In genomic region chr7:127776878-127777473, GRCm38 (mm10) we compare ENCODE assay signal across 8 mouse cellular contexts. TPM values are rescaled to one million over a fixed set of nuclear protein-coding genes. Genes with fewer than 3 reads are reported as not detected.
DNase-seq lines count a peak whose midpoint lies in the region; ATAC-seq and TF ChIP-seq lines count a peak whose summit lies in the region.

No protein-coding gene starts in this region.

- no peaks in the 10 kb centered on the region for H3K27me3 ChIP-seq in forebrain, embryonic 16.5 days (replicated peaks; ENCODE audit: control insufficient read depth, insufficient read depth, low read length)
- no peaks in the 10 kb centered on the region for H3K27me3 ChIP-seq in lung, embryonic 15.5 days

- peak overlapping the region; percentile 94 for H3K27ac ChIP-seq in ES-E14 (ENCODE audit: insufficient read depth, low read depth, low read length, poor library complexity, severe bottlenecking)
- peak overlapping the region; percentile 98 for H3K27ac ChIP-seq in forebrain, embryonic 16.5 days (ENCODE audit: low read length)
- H3K27ac ChIP-seq in lung, embryonic 15.5 days: peak overlapping the region; percentile 99

- 0% methylated on average over 48 of the region's 70 CpGs for WGBS in forebrain, embryonic 16.5 days
- WGBS in lung, embryonic 15.5 days: under 1% methylated on average over 70 of the region's 70 CpGs

- H3K9ac ChIP-seq in ES-E14 (ENCODE audit: insufficient read depth, low read depth, low read length, poor library complexity, severe bottlenecking): peak overlapping the region; percentile 97
- H3K9ac ChIP-seq in forebrain, embryonic 16.5 days (replicated peaks; ENCODE audit: low read depth, low read length): peak overlapping the region; percentile 82
- H3K9ac ChIP-seq in lung, embryonic 15.5 days: peak overlapping the region; percentile 90

- peak overlapping the region; percentile 84 to 98 for H3K4me3 ChIP-seq in ES-E14 (ENCODE audit: insufficient read depth in 1 of 2, low read depth in 1 of 2, low read length in 2 of 2, poor library complexity in 1 of 2, severe bottlenecking in 1 of 2)
- peak overlapping the region; percentile 84 for H3K4me3 ChIP-seq in forebrain, embryonic 16.5 days (replicated peaks; ENCODE audit: low read length)
- H3K4me3 ChIP-seq in lung, embryonic 15.5 days: peak overlapping the region; percentile 93

- no peaks in the 10 kb centered on the region for H3K9me3 ChIP-seq in ES-E14 (ENCODE audit: control insufficient read depth, insufficient read depth, low read depth, low read length)
- H3K9me3 ChIP-seq in forebrain, embryonic 16.5 days (ENCODE audit: control insufficient read depth, low read length): no peaks in the 10 kb centered on the region
- no peaks in the 10 kb centered on the region for H3K9me3 ChIP-seq in lung, embryonic 15.5 days

- H3K4me2 ChIP-seq in forebrain, embryonic 16.5 days (ENCODE audit: low read length): peak overlapping the region; percentile 64
- H3K4me2 ChIP-seq in lung, embryonic 15.5 days: peak overlapping the region; percentile 74

- in situ Hi-C loops in ES-E14 (cut with MboI; ENCODE audit: low sequenced_read_pairs in 2 of 2, unreplicated experiment in 2 of 2): no loop called here

- H3K4me1 ChIP-seq in ES-E14 (ENCODE audit: control insufficient read depth in 2 of 2, insufficient read depth in 2 of 2, low read length in 2 of 2, poor library complexity in 1 of 2): peaks cover 0 to 3% of the 10 kb centered on the region in 2 experiments; a peak in 2 of 4 replicates
- H3K4me1 ChIP-seq in forebrain, embryonic 16.5 days (replicated peaks; ENCODE audit: control insufficient read depth, insufficient read depth, low read length): peaks cover 14% of the 10 kb centered on the region
- H3K4me1 ChIP-seq in lung, embryonic 15.5 days: peaks cover 14% of the 10 kb centered on the region

- DNase-seq in ES-E14 (ENCODE audit: low read depth, low spot score): peak; percentile 93
- peak; percentile 97 for DNase-seq in cerebellum, adult 11-12 months
- peak; percentile 97 for DNase-seq in heart, postnatal 4 days
- DNase-seq in layer of hippocampus, adult 8-10 months (ENCODE audit: low spot score in 2 of 2): peak; percentile 93 to 96
- DNase-seq in ovary, adult 18-20 months (ENCODE audit: low spot score): peak; percentile 92
- DNase-seq in thymus, postnatal 0 days (ENCODE audit: low spot score): peak; percentile 97

- peaks cover 19% of the 10 kb centered on the region for H3K36me3 ChIP-seq in ES-E14 (ENCODE audit: control insufficient read depth, insufficient read depth, low read length, poor library complexity, severe bottlenecking)
- peaks cover 13% of the 10 kb centered on the region for H3K36me3 ChIP-seq in forebrain, embryonic 16.5 days (ENCODE audit: control insufficient read depth, insufficient read depth)
- peaks cover 29% of the 10 kb centered on the region for H3K36me3 ChIP-seq in lung, embryonic 15.5 days

- peak; percentile 93 for ATAC-seq in forebrain, embryonic 16.5 days
- ATAC-seq in lung, embryonic 15.5 days (ENCODE audit: borderline replicate concordance, extremely low read depth, low FRiP score, low TSS enrichment): peak; percentile 92

TF ChIP-seq in ES-E14, 5 proteins besides CTCF, POLR2A, EP300 and RAD21:
- TF ChIP-seq MAFK (IDR thresholded peaks at IDR 0.05; ENCODE audit: insufficient read depth, low read depth, low read length) (no peak), HCFC1 (IDR thresholded peaks at IDR 0.05; ENCODE audit: borderline replicate concordance, insufficient read depth, low read length) (peak; percentile 70), ZNF384 (IDR thresholded peaks at IDR 0.05; ENCODE audit: low read depth, low read length) (no peak), CHD2 (IDR thresholded peaks at IDR 0.05; ENCODE audit: low read depth, low read length) (peak; percentile 30; the same call in 1 of the 2 replicates), ZC3H11A (IDR thresholded peaks at IDR 0.05; ENCODE audit: borderline replicate concordance, low read depth, low read length) (peak; percentile 100)

RNA-seq across cellular contexts. Expression of gene Setd1a, which starts 0.5 kb away (rescaled TPM):
- total RNA-seq in ES-E14 (2012; rRNA removed): 22.6 and 24.4 TPM in 2 replicates
- 19.8 and 20.7 TPM in 2 replicates for polyA plus RNA-seq in forebrain, embryonic 16.5 days (2015; fragmentation: Nextera tagmentation; extraction: Ambion mirVana)
- total RNA-seq in heart, postnatal 4 days (2021): 10 to 100 TPM; 30.8 to 32.0 TPM
- total RNA-seq in layer of hippocampus, adult 8-10 months (2022): 10 to 100 TPM; 46.6 to 56.4 (median 48.7) TPM
- polyA plus RNA-seq in lung, embryonic 15.5 days (2015; fragmentation: Nextera tagmentation; extraction: Ambion mirVana): 23.3 and 24.7 TPM in 2 replicates
- polyA plus RNA-seq in thymus, postnatal 0 days (2015; fragmentation: Nextera tagmentation; extraction: Ambion mirVana): 18.2 and 21.1 TPM in 2 replicates

RNA-seq across cellular contexts. Expression of gene Orai3, which starts 7.4 kb away (rescaled TPM):
- total RNA-seq in ES-E14 (2012; rRNA removed): 14.0 and 30.7 TPM in 2 replicates
- 9.5 and 9.6 TPM in 2 replicates for polyA plus RNA-seq in forebrain, embryonic 16.5 days (2015; fragmentation: Nextera tagmentation; extraction: Ambion mirVana)
- total RNA-seq in heart, postnatal 4 days (2021): 10 to 100 TPM; 14.7 to 14.8 TPM
- total RNA-seq in layer of hippocampus, adult 8-10 months (2022): 10 to 100 TPM; 25.8 to 30.7 (median 29.4) TPM
- 27.2 and 30.7 TPM in 2 replicates for polyA plus RNA-seq in lung, embryonic 15.5 days (2015; fragmentation: Nextera tagmentation; extraction: Ambion mirVana)
- polyA plus RNA-seq in thymus, postnatal 0 days (2015; fragmentation: Nextera tagmentation; extraction: Ambion mirVana): 16.1 TPM in 2 replicates

RNA-seq across cellular contexts. Expression of gene Gm49388, which starts 8.4 kb away (rescaled TPM):
- total RNA-seq in ES-E14 (2012; rRNA removed): 1.5 and 1.9 TPM in 2 replicates
- polyA plus RNA-seq in forebrain, embryonic 16.5 days (2015; fragmentation: Nextera tagmentation; extraction: Ambion mirVana): not detected in 2 replicates
- 1 to 10 TPM; 3.0 to 3.2 TPM for total RNA-seq in heart, postnatal 4 days (2021)
- total RNA-seq in layer of hippocampus, adult 8-10 months (2022): 1 to 10 TPM; 2.0 to 5.7 (median 2.3) TPM
- polyA plus RNA-seq in lung, embryonic 15.5 days (2015; fragmentation: Nextera tagmentation; extraction: Ambion mirVana): not detected in 2 replicates
- not detected in 2 replicates for polyA plus RNA-seq in thymus, postnatal 0 days (2015; fragmentation: Nextera tagmentation; extraction: Ambion mirVana)

RNA-seq across cellular contexts. Expression of gene Hsd3b7, which starts 23.4 kb away (rescaled TPM):
- 14.7 and 22.5 TPM in 2 replicates for total RNA-seq in ES-E14 (2012; rRNA removed)
- 7.3 and 10.7 TPM in 2 replicates for polyA plus RNA-seq in forebrain, embryonic 16.5 days (2015; fragmentation: Nextera tagmentation; extraction: Ambion mirVana)
- 10 to 100 TPM in 1 of 2 experiments, 1 to 10 TPM in 1; 9.6 to 10.3 TPM for total RNA-seq in heart, postnatal 4 days (2021)
- total RNA-seq in layer of hippocampus, adult 8-10 months (2022): 10 to 100 TPM in 2 of 4 experiments, 1 to 10 TPM in 2; 4.8 to 12.2 (median 10.7) TPM
- polyA plus RNA-seq in lung, embryonic 15.5 days (2015; fragmentation: Nextera tagmentation; extraction: Ambion mirVana): 21.1 and 24.3 TPM in 2 replicates
- polyA plus RNA-seq in thymus, postnatal 0 days (2015; fragmentation: Nextera tagmentation; extraction: Ambion mirVana): 8.7 and 10.4 TPM in 2 replicates

RNA-seq across cellular contexts. Expression of gene Fbxl19, which starts 32.6 kb away (rescaled TPM):
- 86.9 and 93.0 TPM in 2 replicates for total RNA-seq in ES-E14 (2012; rRNA removed)
- 8.0 and 8.4 TPM in 2 replicates for polyA plus RNA-seq in forebrain, embryonic 16.5 days (2015; fragmentation: Nextera tagmentation; extraction: Ambion mirVana)
- 1 to 10 TPM; 6.0 TPM for total RNA-seq in heart, postnatal 4 days (2021)
- total RNA-seq in layer of hippocampus, adult 8-10 months (2022): 10 to 100 TPM; 52.2 to 65.5 (median 56.3) TPM
- polyA plus RNA-seq in lung, embryonic 15.5 days (2015; fragmentation: Nextera tagmentation; extraction: Ambion mirVana): 4.3 and 5.1 TPM in 2 replicates
- polyA plus RNA-seq in thymus, postnatal 0 days (2015; fragmentation: Nextera tagmentation; extraction: Ambion mirVana): 1.6 and 1.7 TPM in 2 replicates

Comparison
In these comparisons a context has a peak if more than half of its experiments do, and no peak if none do; other contexts are left out.
1. Peak in every context shown above with its lines: DNase-seq, ATAC-seq, H3K4me3 ChIP-seq and H3K27ac ChIP-seq.